Mouse (Mus musculus): ENCODE measurements around the gene Rusc1. TPM values are rescaled to one million over a fixed set of nuclear protein-coding genes. Genes with fewer than 3 reads are reported as not detected.

Gene Rusc1
- polyA plus RNA-seq, 1 experiment = 20.2 TPM

DNA sequence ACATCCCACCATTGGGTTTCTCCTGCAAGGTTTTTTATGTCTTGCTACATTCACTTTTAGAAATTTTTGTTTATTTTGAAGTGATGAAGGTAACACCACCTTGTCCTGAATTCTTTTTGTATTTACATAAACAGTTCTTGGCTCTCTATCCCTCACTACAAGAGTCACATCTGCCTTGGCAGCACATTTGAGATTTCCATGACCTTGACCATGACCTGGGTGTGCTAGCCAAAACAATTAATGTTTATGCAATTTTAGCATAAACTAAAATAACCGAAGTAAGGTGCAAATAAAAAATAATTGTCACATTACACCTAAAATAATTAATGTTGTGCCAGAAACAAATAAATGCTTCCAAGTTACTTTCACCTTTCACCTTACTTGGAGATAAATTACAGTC, 15.0 kb upstream of the Rusc1 start:
- Histone ChIP-seq H3K36me3 (ENCODE audit: control insufficient read depth, insufficient read depth) (no peaks in the 10 kb centered on the region), H3K27me3 (ENCODE audit: control insufficient read depth, insufficient read depth, insufficient read length) (no peaks in the 10 kb centered on the region), H3K4me3 (no peak overlapping the region), H3K4me2 (ENCODE audit: low read depth) (no peak overlapping the region), H3ac (ENCODE audit: control insufficient read depth, insufficient read length) (no peak overlapping the region), H3K79me2 (ENCODE audit: control insufficient read depth, insufficient read depth) (no peaks in the 10 kb centered on the region)
- TF ChIP-seq POLR2AphosphoS2 (IDR thresholded peaks at IDR 0.05; ENCODE audit: insufficient read length, low read depth) = no peak
- no peak for TF ChIP-seq POLR2A (IDR thresholded peaks at IDR 0.05; ENCODE audit: insufficient read length, low read depth)
- TF ChIP-seq MAX (IDR thresholded peaks at IDR 0.05; ENCODE audit: low read depth) = no peak
- TF ChIP-seq MYOG (IDR thresholded peaks at IDR 0.05; ENCODE audit: control insufficient read depth in 1 of 3, insufficient read depth in 1 of 3, insufficient read length in 2 of 3, low read depth in 2 of 3) = no peak
- TF ChIP-seq USF1 (IDR thresholded peaks at IDR 0.05; ENCODE audit: low read depth) = no peak
- TF ChIP-seq MYOD1 (IDR thresholded peaks at IDR 0.05; ENCODE audit: control insufficient read depth in 1 of 3, insufficient read length in 2 of 3, low read depth in 2 of 3) = no peak
- no peak for TF ChIP-seq REST (IDR thresholded peaks at IDR 0.05; ENCODE audit: insufficient read depth, insufficient read length)
- TF ChIP-seq E2F4 (IDR thresholded peaks at IDR 0.05; ENCODE audit: insufficient read depth) = no peak
- TF ChIP-seq SRF (IDR thresholded peaks at IDR 0.05; ENCODE audit: control insufficient read depth, insufficient read length, low read depth) = no peak
- no peak for TF ChIP-seq TCF12 (IDR thresholded peaks at IDR 0.05; ENCODE audit: insufficient read depth, poor library complexity, severe bottlenecking)
- TF ChIP-seq TCF3 (IDR thresholded peaks at IDR 0.05; ENCODE audit: insufficient read length, low read depth) = no peak
- no peak for TF ChIP-seq CEBPB (IDR thresholded peaks at IDR 0.05; ENCODE audit: insufficient read depth, poor library complexity, severe bottlenecking)

DNA sequence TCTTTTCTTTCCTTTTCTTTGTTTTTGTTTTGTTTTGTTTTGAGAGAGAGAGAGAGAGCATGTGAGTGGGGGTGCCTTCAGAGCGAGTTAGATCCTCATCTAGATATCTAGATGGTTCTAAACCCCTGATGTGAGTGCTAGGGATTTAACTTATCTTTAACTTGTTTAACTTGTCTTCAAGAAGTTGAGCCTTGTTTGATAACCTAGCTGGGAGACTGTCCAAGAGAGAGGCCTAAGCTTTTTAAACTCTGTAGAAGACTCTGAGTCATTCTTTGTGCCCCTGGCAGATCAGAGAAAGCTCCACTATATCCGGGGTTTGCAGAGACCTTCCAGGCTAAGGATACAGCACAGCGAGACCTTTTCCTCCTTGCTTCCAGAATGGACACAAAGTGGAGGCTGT, 14.4 kb upstream of the Rusc1 start:
- Histone ChIP-seq H3K79me2 (ENCODE audit: control insufficient read depth, insufficient read depth) (no peaks in the 10 kb centered on the region), H3K4me3 (no peak overlapping the region), H3ac (ENCODE audit: control insufficient read depth, insufficient read length) (no peak overlapping the region), H3K36me3 (ENCODE audit: control insufficient read depth, insufficient read depth) (no peaks in the 10 kb centered on the region), H3K27me3 (ENCODE audit: control insufficient read depth, insufficient read depth, insufficient read length) (no peaks in the 10 kb centered on the region), H3K4me2 (ENCODE audit: low read depth) (no peak overlapping the region)
- TF ChIP-seq MYOG (IDR thresholded peaks at IDR 0.05; ENCODE audit: control insufficient read depth in 1 of 3, insufficient read depth in 1 of 3, insufficient read length in 2 of 3, low read depth in 2 of 3) = no peak
- TF ChIP-seq POLR2A (IDR thresholded peaks at IDR 0.05; ENCODE audit: insufficient read length, low read depth) = no peak

DNA sequence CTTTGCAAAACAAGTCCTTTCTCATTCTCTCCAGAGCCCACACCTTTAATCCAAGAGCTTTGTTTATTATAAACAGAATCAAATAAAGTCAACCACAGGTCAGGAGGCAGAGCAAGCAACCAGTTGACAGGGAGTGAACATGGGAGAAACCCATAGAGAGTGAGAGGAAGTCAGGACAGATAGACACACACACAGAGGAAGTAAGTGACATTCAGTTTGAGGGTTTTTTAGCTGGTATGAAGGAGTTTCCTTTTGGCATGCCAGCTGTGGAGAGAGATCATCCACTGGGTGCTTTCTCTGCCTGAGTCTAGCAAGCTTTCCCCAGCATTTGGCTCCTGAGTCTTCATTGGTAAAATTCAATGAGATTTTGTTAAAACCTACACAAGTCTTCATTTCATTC, 13.8 kb upstream of the Rusc1 start:
- no peak overlapping the region for H3ac ChIP-seq (ENCODE audit: control insufficient read depth, insufficient read length)
- no peaks in the 10 kb centered on the region for H3K27me3 ChIP-seq (ENCODE audit: control insufficient read depth, insufficient read depth, insufficient read length)
- H3K4me2 ChIP-seq (ENCODE audit: low read depth) = no peak overlapping the region
- H3K36me3 ChIP-seq (ENCODE audit: control insufficient read depth, insufficient read depth) = no peaks in the 10 kb centered on the region
- TF ChIP-seq TCF3 (IDR thresholded peaks at IDR 0.05; ENCODE audit: insufficient read length, low read depth) = no peak
- TF ChIP-seq MYOD1 (IDR thresholded peaks at IDR 0.05; ENCODE audit: control insufficient read depth in 1 of 3, insufficient read length in 2 of 3, low read depth in 2 of 3) = no peak
- no peak for TF ChIP-seq E2F4 (IDR thresholded peaks at IDR 0.05; ENCODE audit: insufficient read depth)
- no peak for TF ChIP-seq MYOG (IDR thresholded peaks at IDR 0.05; ENCODE audit: control insufficient read depth in 1 of 3, insufficient read depth in 1 of 3, insufficient read length in 2 of 3, low read depth in 2 of 3)
- TF ChIP-seq TCF12 (IDR thresholded peaks at IDR 0.05; ENCODE audit: insufficient read depth, poor library complexity, severe bottlenecking) = no peak
- TF ChIP-seq SRF (IDR thresholded peaks at IDR 0.05; ENCODE audit: control insufficient read depth, insufficient read length, low read depth) = no peak
- TF ChIP-seq POLR2A (IDR thresholded peaks at IDR 0.05; ENCODE audit: insufficient read length, low read depth) = no peak
- TF ChIP-seq CEBPB (IDR thresholded peaks at IDR 0.05; ENCODE audit: insufficient read depth, poor library complexity, severe bottlenecking) = no peak
- no peaks in the 10 kb centered on the region for H3K79me2 ChIP-seq (ENCODE audit: control insufficient read depth, insufficient read depth)
- no peak overlapping the region for H3K4me3 ChIP-seq

GRCm38 (mm10) chr3:89103291-89103595, 10.1 kb upstream of the Rusc1 start:
- no peak for TF ChIP-seq POLR2AphosphoS2 (IDR thresholded peaks at IDR 0.05; ENCODE audit: insufficient read length, low read depth)
- TF ChIP-seq TCF12 (IDR thresholded peaks at IDR 0.05; ENCODE audit: insufficient read depth, poor library complexity, severe bottlenecking) = no peak
- no peak for TF ChIP-seq POLR2A (IDR thresholded peaks at IDR 0.05; ENCODE audit: insufficient read length, low read depth)
- TF ChIP-seq SRF (IDR thresholded peaks at IDR 0.05; ENCODE audit: control insufficient read depth, insufficient read length, low read depth) = no peak
- no peak for TF ChIP-seq TCF3 (IDR thresholded peaks at IDR 0.05; ENCODE audit: insufficient read length, low read depth)
- no peak for TF ChIP-seq MYOD1 (IDR thresholded peaks at IDR 0.05; ENCODE audit: control insufficient read depth in 1 of 3, insufficient read length in 2 of 3, low read depth in 2 of 3)
- no peak for TF ChIP-seq REST (IDR thresholded peaks at IDR 0.05; ENCODE audit: insufficient read depth, insufficient read length)
- Histone ChIP-seq H3K36me3 (ENCODE audit: control insufficient read depth, insufficient read depth) (peaks cover 10% of the 10 kb centered on the region), H3K79me2 (ENCODE audit: control insufficient read depth, insufficient read depth) (peaks cover 35% of the 10 kb centered on the region), H3K27me3 (ENCODE audit: control insufficient read depth, insufficient read depth, insufficient read length) (no peaks in the 10 kb centered on the region), H3K4me2 (ENCODE audit: low read depth) (no peak overlapping the region), H3ac (ENCODE audit: control insufficient read depth, insufficient read length) (no peak overlapping the region), H3K4me3 (no peak overlapping the region)

- Histone ChIP-seq H3ac (ENCODE audit: control insufficient read depth, insufficient read length) (no peak overlapping the region), H3K27me3 (ENCODE audit: control insufficient read depth, insufficient read depth, insufficient read length) (no peaks in the 10 kb centered on the region), H3K36me3 (ENCODE audit: control insufficient read depth, insufficient read depth) (peaks cover 16% of the 10 kb centered on the region), H3K79me2 (ENCODE audit: control insufficient read depth, insufficient read depth) (peaks cover 40% of the 10 kb centered on the region), H3K4me2 (ENCODE audit: low read depth) (peak overlapping the region; percentile 81), H3K4me3 (peak overlapping the region; percentile 77)
- no peak for TF ChIP-seq POLR2A (IDR thresholded peaks at IDR 0.05; ENCODE audit: insufficient read length, low read depth)
Measured at GRCm38 (mm10) chr3:89102495-89103290, 9.6 kb upstream of the Rusc1 start.
